Mouse (Mus musculus) midbrain, embryonic 16.5 days (tissue): ENCODE results near the gene Alox12. TPM values are rescaled to one million over a fixed set of nuclear protein-coding genes. Genes with fewer than 3 reads are reported as not detected.

Experiments used
- ATAC-seq: fragments of 200-750 bp; cut with Nextera tagmentation; 2 replicates; pipeline ENCODE4 v1.8.0; 2017; ENCODE audit warnings: moderate TSS enrichment
- H3K27ac ChIP-seq: fragments of 300-500 bp; sonication (generic); 2 replicates; pipeline ENCODE4 v1.5.1; 2014; ENCODE audit warnings: mild to moderate bottlenecking, low read length, mixed read lengths
- H3K27me3 ChIP-seq: fragments of 300-500 bp; sonication (generic); 2 replicates; pipeline ENCODE4 v1.6.1; 2014; ENCODE audit warnings: low read depth, low read length, mixed read lengths; ENCODE audit not compliant: control insufficient read depth, insufficient read depth
- H3K36me3 ChIP-seq: fragments of 300-500 bp; sonication (generic); 2 replicates; pipeline ENCODE4 v1.6.1; 2014; ENCODE audit warnings: mild to moderate bottlenecking, low read length, moderate library complexity, mixed read lengths; ENCODE audit not compliant: control insufficient read depth, insufficient read depth
- H3K4me1 ChIP-seq: fragments of 300-500 bp; sonication (generic); 2 replicates; pipeline ENCODE4 v1.6.1; 2014; ENCODE audit warnings: mild to moderate bottlenecking, low read length, mixed read lengths; ENCODE audit not compliant: control insufficient read depth, insufficient read depth
- H3K4me2 ChIP-seq: fragments of 300-500 bp; sonication (generic); 2 replicates; pipeline ENCODE4 v1.6.1; 2014; ENCODE audit warnings: mild to moderate bottlenecking, low read length, mixed read lengths
- H3K4me3 ChIP-seq: fragments of 300-500 bp; sonication (generic); 2 replicates; pipeline ENCODE4 v1.5.1; 2014; ENCODE audit warnings: low read depth, mild to moderate bottlenecking, low read length, moderate library complexity, mixed read lengths
- H3K9ac ChIP-seq: fragments of 300-500 bp; sonication (generic); 2 replicates; pipeline ENCODE4 v1.6.1; 2014; ENCODE audit warnings: low read depth, low read length, mixed read lengths
- H3K9me3 ChIP-seq: fragments of 300-500 bp; sonication (generic); replicated peaks from 2 replicates; pipeline ENCODE4 v1.6.1; 2014; ENCODE audit warnings: mild to moderate bottlenecking, low read length, mixed read lengths; ENCODE audit not compliant: control insufficient read depth, poor library complexity, severe bottlenecking
- WGBS: fragments of 180-500 bp; shearing (Covaris S2); extraction: QIAGEN DNeasy Blood & Tissue Kit; methylation state at CpG from one replicate; pipeline ENCODE4 v1.1.7; 2014; 5-methylcytosine and 5-hydroxymethylcytosine counted together
- microRNA counts: library from miRNA; unstranded; fragments of <30 nt; microRNA quantifications from one replicate; lab custom pipeline; 2016
- microRNA-seq: library from miRNA; unstranded; fragments of <30 nt; microRNA quantifications from one replicate; pipeline ENCODE4, GENCODE M21; 2017
- polyA plus RNA-seq: library from polyadenylated mRNA; unstranded; fragments of >200 nt; fragmentation: Nextera tagmentation; extraction: Ambion mirVana; gene quantifications from 2 replicates; pipeline ENCODE4 v1.2.1, GENCODE M21; 2015

The Alox12 gene
- polyA plus RNA-seq, 1 experiment from 2014 or later: 0.49 TPM

- no peaks in the 10 kb centered on the region for H3K4me1 ChIP-seq
- no peak overlapping the region for H3K27ac ChIP-seq
- no peaks in the 10 kb centered on the region for H3K9me3 ChIP-seq
- H3K4me2 ChIP-seq: no peak overlapping the region
- ATAC-seq: no peak
- H3K9ac ChIP-seq: no peak overlapping the region
- H3K27me3 ChIP-seq: no peaks in the 10 kb centered on the region
- WGBS: 83% methylated on average over 8 of the region's 8 CpGs
- H3K36me3 ChIP-seq: no peaks in the 10 kb centered on the region
- H3K4me3 ChIP-seq: no peak overlapping the region
These were observed 56.0 kb downstream of the Alox12 start for GRCm38 (mm10) chr11:70199107-70199506.

- H3K4me3 ChIP-seq: no peak overlapping the region
These were observed 56.8 kb downstream of the Alox12 start for GRCm38 (mm10) chr11:70198332-70198731.

GRCm38 (mm10) chr11:70193354-70194285, 61.5 kb downstream of the Alox12 start:
- Histone ChIP-seq H3K4me2 (no peak overlapping the region), H3K36me3 (no peaks in the 10 kb centered on the region), H3K27me3 (no peaks in the 10 kb centered on the region), H3K4me3 (no peak overlapping the region), H3K4me1 (no peaks in the 10 kb centered on the region), H3K27ac (no peak overlapping the region), H3K9ac (no peak overlapping the region), H3K9me3 (no peaks in the 10 kb centered on the region)
- 60% methylated on average over 11 of the region's 11 CpGs for WGBS
- no peak for ATAC-seq

More at GRCm38 (mm10) chr11:70198332-70198731, 56.8 kb downstream of the Alox12 start:
- H3K4me2 ChIP-seq: no peak overlapping the region
- no peaks in the 10 kb centered on the region for H3K4me1 ChIP-seq
- H3K27ac ChIP-seq: no peak overlapping the region
- WGBS: 93% methylated on average over 3 of the region's 3 CpGs
- no peak for ATAC-seq
- no peaks in the 10 kb centered on the region for H3K9me3 ChIP-seq
- H3K36me3 ChIP-seq: no peaks in the 10 kb centered on the region
- no peaks in the 10 kb centered on the region for H3K27me3 ChIP-seq
- H3K9ac ChIP-seq: no peak overlapping the region

- no peak overlapping the region for H3K4me2 ChIP-seq
- WGBS: 86% methylated on average over 4 of the region's 4 CpGs
- no peak overlapping the region for H3K9ac ChIP-seq
- H3K27ac ChIP-seq: no peak overlapping the region
- H3K4me3 ChIP-seq: no peak overlapping the region
- no peaks in the 10 kb centered on the region for H3K9me3 ChIP-seq
- ATAC-seq: no peak
- no peaks in the 10 kb centered on the region for H3K4me1 ChIP-seq
- H3K36me3 ChIP-seq: no peaks in the 10 kb centered on the region
- no peaks in the 10 kb centered on the region for H3K27me3 ChIP-seq
These were observed 63.0 kb downstream of the Alox12 start for GRCm38 (mm10) chr11:70192157-70192556.

MicroRNAs within 50 kb of the gene (microRNA counts, 519-probe panel; counts per million panel counts)
- microRNA mmu-miR-195 (lab: Ali Mortazavi, UCI) (386 counts per million, percentile 18 among the panel's probes with 10 or more counts), microRNA mmu-miR-497 (lab: Ali Mortazavi, UCI) (1,746 counts per million, percentile 35 among the panel's probes with 10 or more counts)

Small RNAs within 50 kb of the gene (microRNA-seq; reads per million reads assigned to microRNA genes)
- gene Mir195a (560 reads per million, percentile 73 among the genes with 10 or more reads in this experiment), gene Mir497 (not detected), gene Mir497b (not detected)

Other genes with a start within 250 kb of the Alox12 start
- 56.3 and 61.6 TPM in 2 replicates for gene Acadvl, start 239.9 kb downstream of the Alox12 start, polyA plus RNA-seq
- gene Dlg4, start 238.4 kb downstream of the Alox12 start, polyA plus RNA-seq: 23.4 and 30.0 TPM in 2 replicates
- gene Asgr1, start 201.3 kb downstream of the Alox12 start, polyA plus RNA-seq: 2.3 and 3.0 TPM in 2 replicates
- gene Asgr2, start 162.7 kb downstream of the Alox12 start, polyA plus RNA-seq: not detected in 2 replicates
- 1.1 and 1.2 TPM in 2 replicates for gene Mgl2, start 125.0 kb downstream of the Alox12 start, polyA plus RNA-seq
- 0.48 and 1.1 TPM in 2 replicates for gene Clec10a, start 99.2 kb downstream of the Alox12 start, polyA plus RNA-seq
- gene Slc16a11, start 42.6 kb downstream of the Alox12 start, polyA plus RNA-seq: 6.9 and 7.8 TPM in 2 replicates
- gene Slc16a13, start 34.3 kb downstream of the Alox12 start, polyA plus RNA-seq: 12.7 and 13.6 TPM in 2 replicates
- 5.1 and 5.3 TPM in 2 replicates for gene Bcl6b, start 25.6 kb downstream of the Alox12 start, polyA plus RNA-seq
- 165 and 167 TPM in 2 replicates for gene 0610010K14Rik, start 17.4 kb downstream of the Alox12 start, polyA plus RNA-seq
- gene Gm21988, start 15.5 kb downstream of the Alox12 start, polyA plus RNA-seq: 12.0 and 12.7 TPM in 2 replicates
- 368 and 379 TPM in 2 replicates for gene Rnasek, start 15.5 kb downstream of the Alox12 start, polyA plus RNA-seq
- gene Alox12e, start 67.3 kb upstream of the Alox12 start, polyA plus RNA-seq: not detected in 2 replicates
- gene Alox15, start 96.7 kb upstream of the Alox12 start, polyA plus RNA-seq: 0.09 and 0.18 TPM in 2 replicates
- 33.0 and 35.0 TPM in 2 replicates for gene Pelp1, start 154.7 kb upstream of the Alox12 start, polyA plus RNA-seq
- 52.6 and 58.9 TPM in 2 replicates for gene Arrb2, start 177.3 kb upstream of the Alox12 start, polyA plus RNA-seq
- gene Med11, start 196.6 kb upstream of the Alox12 start, polyA plus RNA-seq: 44.1 and 45.9 TPM in 2 replicates
- gene Zmynd15, start 204.1 kb upstream of the Alox12 start, polyA plus RNA-seq: 0.35 and 0.49 TPM in 2 replicates
- gene Cxcl16, start 204.6 kb upstream of the Alox12 start, polyA plus RNA-seq: 1.7 and 2.6 TPM in 2 replicates
- 6.1 and 6.2 TPM in 2 replicates for gene Tm4sf5, start 249.9 kb upstream of the Alox12 start, polyA plus RNA-seq